Mouse (Mus musculus) neural tube, embryonic 12.5 days (tissue): ENCODE data around the gene Srebf1. TPM values are rescaled to one million over a fixed set of nuclear protein-coding genes. Genes with fewer than 3 reads are reported as not detected.

Experiments
- ATAC-seq: fragments of 200-750 bp; cut with Nextera tagmentation; 2 replicates; pipeline ENCODE4 v1.8.0; 2017; ENCODE audit warnings: low read depth, mild to moderate bottlenecking, moderate TSS enrichment, moderate library complexity; ENCODE audit not compliant: low FRiP score
- H3K27ac ChIP-seq: fragments of 300-500 bp; sonication (generic); 2 replicates; pipeline ENCODE4 v1.5.1; 2016
- H3K27me3 ChIP-seq: fragments of 300-500 bp; sonication (generic); replicated peaks from 2 replicates; pipeline ENCODE4 v1.6.1; 2016; ENCODE audit warnings: mild to moderate bottlenecking
- H3K36me3 ChIP-seq: fragments of 300-500 bp; sonication (generic); 2 replicates; pipeline ENCODE4 v1.6.1; 2016; ENCODE audit warnings: mild to moderate bottlenecking
- H3K4me1 ChIP-seq: fragments of 300-500 bp; sonication (generic); 2 replicates; pipeline ENCODE4 v1.6.1; 2016
- H3K4me2 ChIP-seq: fragments of 300-500 bp; sonication (generic); replicated peaks from 2 replicates; pipeline ENCODE4 v1.6.1; 2016; ENCODE audit warnings: mild to moderate bottlenecking
- H3K4me3 ChIP-seq: fragments of 300-500 bp; sonication (generic); 2 replicates; pipeline ENCODE4 v1.5.1; 2016
- H3K9ac ChIP-seq: fragments of 300-500 bp; sonication (generic); 2 replicates; pipeline ENCODE4 v1.6.1; 2016; ENCODE audit warnings: mild to moderate bottlenecking
- H3K9me3 ChIP-seq: fragments of 300-500 bp; sonication (generic); 2 replicates; pipeline ENCODE4 v1.6.1; 2016; ENCODE audit warnings: mild to moderate bottlenecking
- WGBS: fragments of 180-500 bp; shearing (Covaris S2); methylation state at CpG from one replicate; pipeline ENCODE4 v1.1.7; 2016; 5-methylcytosine and 5-hydroxymethylcytosine counted together
- microRNA-seq: library from miRNA; unstranded; fragments of <30 nt; microRNA quantifications from one replicate; pipeline ENCODE4, GENCODE M21; 2017
- polyA plus RNA-seq: library from polyadenylated mRNA; unstranded; fragments of >200 nt; fragmentation: Nextera tagmentation; extraction: Ambion mirVana; gene quantifications from 2 replicates; pipeline ENCODE4 v1.2.1, GENCODE M21; 2016

Gene Srebf1
- polyA plus RNA-seq, 1 experiment from 2014 or later: 50.0 TPM

GRCm38 (mm10) chr11:60152339-60152738 is 70.0 kb downstream of the Srebf1 start:
- Histone ChIP-seq H3K27ac (no peak overlapping the region), H3K4me3 (no peak overlapping the region), H3K9ac (no peak overlapping the region), H3K9me3 (no peaks in the 10 kb centered on the region), H3K36me3 (peaks cover 11% of the 10 kb centered on the region), H3K4me1 (peaks cover 17% of the 10 kb centered on the region; the same call in 1 of the 2 replicates), H3K4me2 (no peak overlapping the region), H3K27me3 (no peaks in the 10 kb centered on the region)
- 86% methylated on average over 1 of the region's 1 CpGs for whole genome bisulfite sequencing
- no peak for ATAC-seq

GRCm38 (mm10) chr11:60150677-60151076 is 71.7 kb downstream of the Srebf1 start:
- no peak for ATAC-seq
- peaks cover 17% of the 10 kb centered on the region; the same call in 1 of the 2 replicates for H3K4me1 ChIP-seq
- 93% methylated on average over 3 of the region's 3 CpGs for WGBS
- no peak overlapping the region for H3K4me2 ChIP-seq
- no peak overlapping the region for H3K4me3 ChIP-seq
- H3K27ac ChIP-seq: no peak overlapping the region
- H3K9me3 ChIP-seq: no peaks in the 10 kb centered on the region
- peaks cover 22% of the 10 kb centered on the region for H3K36me3 ChIP-seq
- H3K27me3 ChIP-seq: no peaks in the 10 kb centered on the region
- H3K9ac ChIP-seq: no peak overlapping the region

Small RNA genes lying within 50 kb of the gene (microRNA-seq; reads per million reads assigned to microRNA genes)
- gene Mir6921 (1.1 reads per million), gene Mir6922 (not detected)

Other genes starting within 250 kb of the Srebf1 start
- gene Pemt, start 176.1 kb downstream of the Srebf1 start, polyA plus RNA-seq: 4.9 and 6.1 TPM in 2 replicates
- 34.0 and 35.6 TPM in 2 replicates for gene Rai1, start 117.6 kb downstream of the Srebf1 start, polyA plus RNA-seq
- gene Tom1l2, start 130.3 kb upstream of the Srebf1 start, polyA plus RNA-seq: 43.3 and 46.7 TPM in 2 replicates
- 1.9 and 2.6 TPM in 2 replicates for gene Drc3, start 130.7 kb upstream of the Srebf1 start, polyA plus RNA-seq
- gene Gid4, start 194.6 kb upstream of the Srebf1 start, polyA plus RNA-seq: 24.4 and 25.5 TPM in 2 replicates
- gene Atpaf2, start 195.9 kb upstream of the Srebf1 start, polyA plus RNA-seq: 36.5 and 39.9 TPM in 2 replicates
- gene Drg2, start 232.0 kb upstream of the Srebf1 start, polyA plus RNA-seq: 103 TPM in 2 replicates
- 0.05 and 0.13 TPM in 2 replicates for gene Myo15, start 246.8 kb upstream of the Srebf1 start, polyA plus RNA-seq